Mouse (Mus musculus) bone marrow, adult 2 months (tissue): ENCODE data around the gene Npr3.

Source experiments
- CTCF ChIP-seq: fragments of 200-500 bp; IDR thresholded peaks from 2 replicates; pipeline ENCODE4 v1.5.1; 2011; ENCODE audit warnings: low read length, control low read depth; ENCODE audit not compliant: control insufficient read depth, insufficient read depth
- POLR2A ChIP-seq: fragments of 200-500 bp; IDR thresholded peaks from 2 replicates; pipeline ENCODE4 v1.6.1; 2011; ENCODE audit warnings: low read depth, mild to moderate bottlenecking, control low read depth, low read length, borderline replicate concordance; ENCODE audit not compliant: control insufficient read depth

DNA sequence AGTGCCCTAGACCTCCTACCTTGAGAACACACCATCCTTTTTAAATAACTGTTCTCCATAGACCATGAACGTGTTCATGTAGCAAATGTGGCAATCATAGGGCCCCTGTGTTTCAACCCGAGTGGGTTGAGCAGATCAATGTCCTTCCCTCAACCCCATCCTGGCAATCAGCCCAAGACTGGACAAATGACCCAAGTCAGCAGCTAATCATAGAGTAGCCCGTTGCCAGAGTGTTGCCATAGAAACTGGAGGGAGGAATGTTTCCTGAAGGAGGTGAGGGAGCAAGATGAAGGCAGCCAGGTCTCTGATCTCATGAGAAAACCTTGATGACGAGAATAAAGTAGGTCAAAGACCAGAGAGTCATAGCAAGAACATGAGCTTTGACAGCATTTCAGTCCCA, 47.1 kb upstream of the Npr3 start:
- TF ChIP-seq CTCF = no peak
- no peak for TF ChIP-seq POLR2A
